Mouse (Mus musculus) cortical plate, adult 2 months (tissue): Measurements from ENCODE around the gene Pcgf1.

ENCODE experiments used
- CTCF ChIP-seq: fragments of 200-500 bp; IDR thresholded peaks from 2 replicates; pipeline ENCODE4 v1.5.1; 2011; ENCODE audit warnings: mild to moderate bottlenecking, control low read depth, low read length; ENCODE audit not compliant: insufficient read depth; ENCODE audit errors: extremely low read depth
- POLR2A ChIP-seq: fragments of 200-500 bp; IDR thresholded peaks from 2 replicates; pipeline ENCODE4 v1.6.1; 2011; ENCODE audit warnings: mild to moderate bottlenecking, low read length, control low read depth; ENCODE audit not compliant: insufficient read depth; ENCODE audit errors: extremely low read depth

- TF ChIP-seq CTCF (no peak), POLR2A (no peak)
These were observed 33.7 kb upstream of the Pcgf1 start for GRCm38 (mm10) chr6:83043993-83044392.
